In genomic region chr17:81599072-81599471, GRCm38 (mm10) we compare ENCODE assay signal across 19 mouse cellular contexts.
"Had no signal": no experiment of that assay in that cellular context is flagged by ENCODE, and none has a peak within 500 bp of the region (broad histone marks: within the 10 kb centered on the region; RNA-seq: fewer than 3 reads in every experiment).

No protein-coding gene starts in this region.

- DNase-seq: liver, postnatal 0 days; lung, adult 2 months; lung, postnatal 14 days; lung, postnatal 36 days; right cerebral cortex, postnatal 14 days; thymus, adult 2 months; thymus, postnatal 25 days; thymus, postnatal 4 days had no signal

- H3K36me3 ChIP-seq: liver, embryonic 15.5 days; lung, embryonic 15.5 days; midbrain, embryonic 10.5 days; midbrain, embryonic 13.5 days; midbrain, embryonic 15.5 days; neural tube, embryonic 12.5 days; stomach, embryonic 15.5 days had no signal

- H3K27ac ChIP-seq: liver, embryonic 15.5 days; lung, embryonic 15.5 days; macrophage; midbrain, embryonic 10.5 days; midbrain, embryonic 13.5 days; midbrain, embryonic 15.5 days; neural tube, embryonic 12.5 days; stomach, embryonic 15.5 days; stomach, postnatal 0 days had no signal

- ATAC-seq: liver, postnatal 0 days; lung, postnatal 0 days; midbrain, embryonic 13.5 days; midbrain, embryonic 15.5 days had no signal

- H3K4me3 ChIP-seq: liver, embryonic 15.5 days; lung, embryonic 15.5 days; midbrain, embryonic 10.5 days; midbrain, embryonic 13.5 days; midbrain, embryonic 15.5 days; myocyte; neural tube, embryonic 12.5 days; stomach, embryonic 15.5 days had no signal

- H3K4me1 ChIP-seq: liver, embryonic 15.5 days; lung, embryonic 15.5 days; midbrain, embryonic 10.5 days; midbrain, embryonic 13.5 days; midbrain, embryonic 15.5 days; neural tube, embryonic 12.5 days; stomach, embryonic 15.5 days had no signal

- H3K9me3 ChIP-seq: liver, embryonic 15.5 days; lung, embryonic 15.5 days; midbrain, embryonic 10.5 days; midbrain, embryonic 13.5 days; midbrain, embryonic 15.5 days; neural tube, embryonic 12.5 days; stomach, embryonic 15.5 days had no signal

- H3K9ac ChIP-seq: liver, embryonic 15.5 days; liver, postnatal 0 days; lung, embryonic 15.5 days; midbrain, embryonic 13.5 days; midbrain, embryonic 15.5 days; neural tube, embryonic 12.5 days; stomach, embryonic 15.5 days had no signal

- H3K27me3 ChIP-seq: liver, embryonic 15.5 days; lung, embryonic 15.5 days; midbrain, embryonic 13.5 days; midbrain, embryonic 15.5 days; neural tube, embryonic 12.5 days; stomach, embryonic 15.5 days had no signal
